In the genomic region with DNA sequence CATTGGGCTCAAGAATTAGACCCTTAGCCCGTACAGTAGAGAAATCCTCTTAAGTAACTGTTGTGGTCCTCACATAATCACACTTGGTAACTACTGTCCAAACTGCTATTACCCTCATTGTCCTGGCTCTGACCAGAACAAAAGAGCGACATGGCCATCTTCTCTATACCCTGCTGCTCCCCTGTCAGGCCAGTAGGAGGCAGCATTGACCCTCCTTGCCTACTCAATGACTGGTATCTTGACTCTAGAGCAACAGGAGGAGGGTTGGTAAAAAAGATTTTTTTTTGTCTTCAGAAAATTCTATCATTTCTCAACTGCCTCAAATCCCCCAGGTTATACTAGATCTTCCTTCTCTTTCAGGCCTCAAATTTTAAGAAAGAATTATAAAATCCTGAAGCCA, we compare ENCODE assay signal across 8 mouse cellular contexts.
DNase-seq lines count a peak whose midpoint lies in the region; ATAC-seq and TF ChIP-seq lines count a peak whose summit lies in the region.

No protein-coding gene starts in this region.

- H3K36me3 ChIP-seq in midbrain, embryonic 10.5 days = no peaks in the 10 kb centered on the region
- no peaks in the 10 kb centered on the region for H3K36me3 ChIP-seq in midbrain, embryonic 16.5 days (ENCODE audit: control insufficient read depth, insufficient read depth, low read length)

- DNase-seq in adrenal gland, adult (ENCODE audit: inconsistent age in 2 of 2, low spot score in 1 of 2) = peak; percentile 23 to 73
- no peak for DNase-seq in adrenal gland, postnatal 4 days (ENCODE audit: low spot score in 2 of 2)
- peak; percentile 40 for DNase-seq in midbrain, embryonic 10.5 days (ENCODE audit: low spot score)
- no peak for DNase-seq in brain, embryonic 14.5 days (ENCODE audit: low read depth)
- DNase-seq in right cerebral cortex, postnatal 36 days (ENCODE audit: low spot score in 2 of 2) = no peak

- no peaks in the 10 kb centered on the region for H3K9me3 ChIP-seq in midbrain, embryonic 10.5 days (replicated peaks)
- H3K9me3 ChIP-seq in midbrain, embryonic 16.5 days (replicated peaks; ENCODE audit: control insufficient read depth, low read length, poor library complexity, severe bottlenecking) = no peaks in the 10 kb centered on the region

- H3K4me1 ChIP-seq in midbrain, embryonic 10.5 days = peaks cover under 1% of the 10 kb centered on the region; the same call in 1 of the 2 replicates
- no peaks in the 10 kb centered on the region for H3K4me1 ChIP-seq in midbrain, embryonic 16.5 days (ENCODE audit: control insufficient read depth, insufficient read depth, low read length)

- TF ChIP-seq POLR2A in brain, embryonic 14.5 days (IDR thresholded peaks at IDR 0.05; ENCODE audit: borderline replicate concordance, extremely low read depth, insufficient read depth, insufficient read length, poor library complexity, severe bottlenecking) = no peak

- no peak overlapping the region; the same call in 1 of the 2 replicates for H3K27ac ChIP-seq in midbrain, embryonic 10.5 days (replicated peaks)
- no peak overlapping the region for H3K27ac ChIP-seq in midbrain, embryonic 16.5 days (ENCODE audit: low read length)

- ATAC-seq in midbrain, embryonic 16.5 days = no peak
- 0 out of 2 replicates have a peak, but pooled peaks have one; percentile 57 for ATAC-seq in erythroid progenitor cell, adult 5-6 weeks (replicated peaks; ENCODE audit: low FRiP score, poor library complexity, severe bottlenecking)
- peak; percentile 79; the same call in 1 of the 2 replicates for ATAC-seq in megakaryocyte, adult 5-6 weeks (ENCODE audit: poor library complexity, severe bottlenecking)

- TF ChIP-seq CTCF in brain, embryonic 14.5 days (IDR thresholded peaks at IDR 0.05; ENCODE audit: borderline replicate concordance, extremely low read depth, insufficient read depth, insufficient read length) = peak; percentile 60; the same call in 1 of the 2 replicates

- H3K4me2 ChIP-seq in midbrain, embryonic 16.5 days (ENCODE audit: low read length) = no peak overlapping the region

- H3K27me3 ChIP-seq in midbrain, embryonic 10.5 days (ENCODE audit: low read depth, poor library complexity, severe bottlenecking) = no peaks in the 10 kb centered on the region
- no peaks in the 10 kb centered on the region; the same call in 1 of the 2 replicates for H3K27me3 ChIP-seq in midbrain, embryonic 16.5 days (ENCODE audit: control insufficient read depth, insufficient read depth, low read depth, low read length)

- no peak overlapping the region for H3K4me3 ChIP-seq in midbrain, embryonic 10.5 days
- no peak overlapping the region for H3K4me3 ChIP-seq in midbrain, embryonic 16.5 days (ENCODE audit: low read depth, low read length)

- WGBS in midbrain, embryonic 10.5 days = 48% methylated on average over 2 of the region's 2 CpGs
- WGBS in midbrain, embryonic 16.5 days = 58% methylated on average over 2 of the region's 2 CpGs

- H3K9ac ChIP-seq in midbrain, embryonic 16.5 days (ENCODE audit: low read depth, low read length) = no peak overlapping the region

Comparison
In these comparisons a context has a peak if more than half of its experiments do, and no peak if none do; other contexts are left out.
1. DNase-seq: peak in adrenal gland, adult (2 of 2) and midbrain, embryonic 10.5 days (single experiment); none in adrenal gland, postnatal 4 days (0 of 2), brain, embryonic 14.5 days (single experiment) and right cerebral cortex, postnatal 36 days (0 of 2).